Mouse (Mus musculus): Measurements from ENCODE around the gene Abhd4.
A peak's percentile ranks its signal among the peaks of the same experiment; 100 is the strongest.

The Abhd4 gene

GRCm38 (mm10) chr14:54239002-54239736, 14.8 kb upstream of the Abhd4 start:
- DNase-seq (ENCODE audit: low spot score in 2 of 2) = peak; percentile 67 to 87

GRCm38 (mm10) chr14:54240542-54240941, 13.4 kb upstream of the Abhd4 start:
- no peak for DNase-seq (ENCODE audit: low spot score in 2 of 2)

- DNase-seq (ENCODE audit: low spot score in 2 of 2) = no peak
Measured at GRCm38 (mm10) chr14:54244183-54244582, 9.8 kb upstream of the Abhd4 start.

- DNase-seq (ENCODE audit: low spot score in 2 of 2) = no peak
Measured at GRCm38 (mm10) chr14:54246232-54246631, 7.8 kb upstream of the Abhd4 start.

- no peak for DNase-seq (ENCODE audit: low spot score in 2 of 2)
Measured at GRCm38 (mm10) chr14:54249326-54249725, 4.7 kb upstream of the Abhd4 start.

- DNase-seq (ENCODE audit: low spot score in 2 of 2) = no peak
Measured at GRCm38 (mm10) chr14:54250122-54250521, 3.9 kb upstream of the Abhd4 start.

- no peak for DNase-seq (ENCODE audit: low spot score in 2 of 2)
Measured at GRCm38 (mm10) chr14:54254670-54255202, 748 bp downstream of the Abhd4 start.

GRCm38 (mm10) chr14:54258131-54258670, 4.2 kb downstream of the Abhd4 start:
- peak in 1 of 2 experiments; percentile 39 for DNase-seq (ENCODE audit: low spot score in 2 of 2)

GRCm38 (mm10) chr14:54259003-54259721, 5.2 kb downstream of the Abhd4 start:
- DNase-seq (ENCODE audit: low spot score in 2 of 2) = peak; percentile 92 to 96

GRCm38 (mm10) chr14:54259722-54260085, 5.7 kb downstream of the Abhd4 start:
- DNase-seq (ENCODE audit: low spot score in 2 of 2) = no peak

GRCm38 (mm10) chr14:54260196-54260595, 6.2 kb downstream of the Abhd4 start:
- peak in 1 of 2 experiments; percentile 51 for DNase-seq (ENCODE audit: low spot score in 2 of 2)

GRCm38 (mm10) chr14:54261386-54261785, 7.4 kb downstream of the Abhd4 start:
- DNase-seq (ENCODE audit: low spot score in 2 of 2) = peak in 1 of 2 experiments; percentile 49

GRCm38 (mm10) chr14:54262622-54263021, 8.6 kb downstream of the Abhd4 start:
- DNase-seq (ENCODE audit: low spot score in 2 of 2) = peak in 1 of 2 experiments; percentile 41

- peak in 1 of 2 experiments; percentile 50 for DNase-seq (ENCODE audit: low spot score in 2 of 2)
Measured at GRCm38 (mm10) chr14:54263099-54263498, 9.1 kb downstream of the Abhd4 start.

GRCm38 (mm10) chr14:54264231-54264630, 10.2 kb downstream of the Abhd4 start:
- peak in 1 of 2 experiments; percentile 51 for DNase-seq (ENCODE audit: low spot score in 2 of 2)

GRCm38 (mm10) chr14:54265093-54265492, 11.1 kb downstream of the Abhd4 start:
- peak in 1 of 2 experiments; percentile 52 for DNase-seq (ENCODE audit: low spot score in 2 of 2)

- peak in 1 of 2 experiments; percentile 51 for DNase-seq (ENCODE audit: low spot score in 2 of 2)
Measured at GRCm38 (mm10) chr14:54265951-54266350, 12.0 kb downstream of the Abhd4 start.

- no peak for DNase-seq (ENCODE audit: low spot score in 2 of 2)
Measured at GRCm38 (mm10) chr14:54267966-54268365, 14.0 kb downstream of the Abhd4 start.

- peak in 1 of 2 experiments; percentile 5 for DNase-seq (ENCODE audit: low spot score in 2 of 2)
Measured at GRCm38 (mm10) chr14:54269566-54269965, 15.6 kb downstream of the Abhd4 start.

GRCm38 (mm10) chr14:54270413-54270812, 16.4 kb downstream of the Abhd4 start:
- peak; percentile 1 to 17 for DNase-seq (ENCODE audit: low spot score in 2 of 2)

- DNase-seq (ENCODE audit: low spot score in 2 of 2) = no peak
Measured at GRCm38 (mm10) chr14:54271976-54272606, 18.1 kb downstream of the Abhd4 start.

GRCm38 (mm10) chr14:54272696-54273095, 18.7 kb downstream of the Abhd4 start:
- peak in 1 of 2 experiments; percentile 14 for DNase-seq (ENCODE audit: low spot score in 2 of 2)
